Mouse (Mus musculus) liver, adult 2 months (tissue): Measurements from ENCODE around the gene Slc6a13.

ENCODE experiments used
- CTCF ChIP-seq: fragments of 200-500 bp; IDR thresholded peaks from 2 replicates; pipeline ENCODE4 v1.5.1; 2011; ENCODE audit warnings: low read depth, low read length, control low read depth
- POLR2A ChIP-seq: fragments of 200-500 bp; IDR thresholded peaks from 2 replicates; pipeline ENCODE4 v1.6.1; 2011; ENCODE audit warnings: low read length, control low read depth; ENCODE audit not compliant: insufficient read depth; ENCODE audit errors: extremely low read depth

- TF ChIP-seq CTCF (no peak), POLR2A (no peak)
These were observed 36.5 kb downstream of the Slc6a13 start for GRCm38 (mm10) chr6:121336558-121336957.
